Mouse (Mus musculus) common myeloid progenitor, adult 5-6 weeks (primary cell): Measurements from ENCODE around the gene Dag1. TPM values are rescaled to one million over a fixed set of nuclear protein-coding genes. Genes with fewer than 3 reads are reported as not detected.
"Not testable (repeated sequence)": the region's sequence is repeated elsewhere in the genome, so short reads cannot be mapped to it uniquely, and the experiment has no call there.

Experiments
- ATAC-seq: replicated peaks from 2 replicates; pipeline ENCODE4 v1.8.0; 2016; ENCODE audit warnings: low read depth, mild to moderate bottlenecking, moderate TSS enrichment, inconsistent platforms; ENCODE audit not compliant: poor library complexity, severe bottlenecking
- total RNA-seq: library from RNA; stranded (forward); fragments of 200-1000, 187-1606 nt; gene quantifications from 2 replicates; pipeline ENCODE4 v1.2.3, GENCODE M21; 2017

The Dag1 gene
- 7.7 and 10.9 TPM in 2 replicates for total RNA-seq

- ATAC-seq = peak; percentile 85
Observed at GRCm38 (mm10) chr9:108263690-108264190, at the start of gene Dag1. Gene Dag1 (minus strand): TSS chr9:108263958.

GRCm38 (mm10) chr9:108308141-108308540 is 44.4 kb upstream of the Dag1 start:
- no peak for ATAC-seq

- no peak for ATAC-seq
Observed at GRCm38 (mm10) chr9:108307021-108307807, 43.5 kb upstream of the Dag1 start.

DNA sequence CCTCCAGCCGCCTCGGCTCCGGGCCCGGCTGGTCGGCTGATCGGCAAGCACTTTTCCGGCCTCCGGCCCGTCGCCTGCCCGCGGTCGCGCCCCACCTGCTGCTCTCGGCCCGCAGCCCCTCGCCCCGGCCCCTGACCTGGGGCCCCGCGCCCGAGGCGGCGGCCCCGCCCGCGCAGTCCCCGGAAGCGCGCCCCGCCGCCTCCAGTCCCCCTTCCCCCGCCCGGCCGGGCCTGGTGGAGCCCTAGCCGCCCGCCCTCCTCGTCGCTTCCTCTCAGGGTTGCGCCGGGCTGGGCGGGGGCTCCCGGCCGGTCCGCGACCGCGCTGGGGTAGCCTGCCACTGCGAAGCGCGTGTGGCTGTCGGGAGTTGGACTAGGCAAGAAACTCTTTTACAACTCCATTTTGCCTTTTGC is 42.8 kb upstream of the Dag1 start:
- peak; percentile 53 for ATAC-seq

DNA sequence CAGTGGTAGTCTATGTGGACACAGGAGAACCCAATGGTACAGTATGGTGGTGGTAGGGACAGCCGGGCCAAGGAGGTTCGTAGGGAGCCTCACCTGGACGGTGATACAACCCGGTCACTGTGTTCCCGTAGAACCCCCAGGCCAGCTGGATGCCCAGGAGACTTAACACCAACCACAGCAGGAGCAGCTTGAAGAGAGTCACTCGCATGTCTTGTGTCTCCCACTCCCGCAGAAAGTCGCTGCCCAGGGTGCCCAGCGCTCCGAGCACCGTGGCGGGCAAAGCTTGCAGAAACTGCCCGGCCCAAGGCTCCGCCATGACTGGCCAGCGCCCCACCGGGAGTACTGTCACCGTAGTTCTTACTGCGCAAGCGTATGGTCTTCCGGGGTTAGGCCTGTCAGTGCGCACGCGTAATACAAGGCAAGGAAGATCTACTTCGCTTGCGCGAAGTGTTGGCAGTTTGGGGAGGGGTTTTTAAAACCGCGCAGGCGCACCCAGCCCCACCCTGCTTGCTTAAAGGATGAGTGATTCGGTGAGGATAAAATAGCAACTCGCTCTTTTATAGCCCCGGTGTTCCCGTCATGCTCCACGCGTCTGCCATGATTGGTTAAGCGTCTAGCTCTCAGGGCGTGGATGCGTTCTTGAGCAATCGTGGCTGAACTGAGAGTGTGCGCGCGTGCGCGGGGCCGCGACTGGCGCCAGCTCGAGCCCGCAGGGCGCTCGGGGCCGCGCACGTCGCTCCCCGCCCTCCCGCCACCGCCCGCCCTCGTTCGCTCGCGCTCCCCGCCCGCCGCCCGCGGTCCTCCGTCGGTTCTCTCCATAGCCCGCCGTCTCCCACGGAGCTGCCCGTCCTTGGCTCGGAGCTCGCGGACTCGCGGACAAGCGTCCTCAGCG is 42.1 kb upstream of the Dag1 start, which contains the start of the genes Rhoa and Tcta:
Gene Rhoa (plus strand): TSS at position 501 of the 892 bp plus-strand sequence.
Gene Tcta (minus strand): TSS at position 532 of the 892 bp plus-strand sequence.
- peak; percentile 96 for ATAC-seq

GRCm38 (mm10) chr9:108305170-108305569 is 41.4 kb upstream of the Dag1 start:
- ATAC-seq = no peak

DNA sequence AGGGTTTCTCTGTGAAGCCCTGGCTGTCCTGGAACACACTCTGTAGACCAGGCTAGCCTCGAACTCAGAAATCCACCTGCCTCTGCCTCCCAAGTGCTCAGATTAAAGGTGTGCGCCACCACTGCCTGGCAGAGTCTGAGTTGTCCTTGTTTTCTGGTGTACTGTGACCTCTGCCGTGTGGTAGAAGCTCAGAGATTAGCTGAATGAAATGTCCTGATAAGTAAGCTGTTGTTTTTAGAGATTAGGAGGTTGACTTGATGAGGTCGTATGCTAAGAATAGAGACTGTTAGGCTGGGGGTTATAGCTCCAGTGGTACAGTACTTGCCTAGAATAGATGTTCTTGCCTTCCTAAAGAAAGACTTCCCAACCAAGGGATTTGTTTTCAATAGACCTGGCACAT is 41.0 kb upstream of the Dag1 start:
- ATAC-seq = no peak

GRCm38 (mm10) chr9:108301853-108302252 is 38.1 kb upstream of the Dag1 start:
- ATAC-seq = no peak

DNA sequence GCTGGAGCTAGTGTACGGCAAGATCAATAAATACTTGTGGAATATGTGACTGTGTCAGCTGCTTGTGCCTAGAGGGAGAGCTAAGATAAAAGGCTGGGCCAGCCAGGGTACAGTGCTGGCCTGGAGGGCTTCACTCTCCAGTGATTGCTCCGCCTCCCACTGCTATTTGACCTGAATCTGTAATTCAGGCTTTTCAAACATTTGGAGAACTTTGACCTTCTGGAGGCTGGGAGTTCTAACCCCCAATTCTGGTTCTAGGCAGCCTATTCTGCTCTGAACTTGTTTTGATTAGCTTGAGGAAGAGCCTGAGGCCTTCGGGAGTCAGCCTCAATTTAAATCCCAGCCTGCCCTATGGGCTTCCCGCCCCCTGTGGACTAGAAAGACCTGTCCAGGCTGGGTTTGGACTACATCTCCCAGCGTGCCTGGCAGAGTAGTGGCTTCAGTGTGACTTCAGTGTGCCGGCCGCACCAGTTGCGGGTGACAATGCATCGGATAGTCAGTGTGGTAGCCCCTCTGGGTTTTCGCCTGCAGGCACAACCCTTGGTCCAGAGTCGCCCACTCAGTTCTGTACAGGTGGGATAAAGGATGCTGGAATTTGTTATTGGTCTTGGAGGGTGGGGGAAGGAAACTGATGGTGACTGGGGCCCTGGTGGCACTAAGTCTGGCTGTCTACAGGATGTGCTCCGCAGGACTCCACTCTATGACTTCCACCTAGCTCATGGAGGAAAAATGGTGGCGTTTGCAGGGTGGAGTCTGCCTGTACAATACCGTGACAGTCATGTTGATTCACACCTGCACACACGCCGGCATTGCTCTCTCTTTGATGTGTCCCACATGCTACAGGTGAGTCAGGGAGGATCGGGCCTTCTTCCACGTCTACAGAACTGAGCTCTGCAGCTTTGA is 32.9 kb upstream of the Dag1 start, which contains the start of gene Amt:
Gene Amt (plus strand): TSS at position 401 of the 903 bp plus-strand sequence.
- no peak for ATAC-seq

DNA sequence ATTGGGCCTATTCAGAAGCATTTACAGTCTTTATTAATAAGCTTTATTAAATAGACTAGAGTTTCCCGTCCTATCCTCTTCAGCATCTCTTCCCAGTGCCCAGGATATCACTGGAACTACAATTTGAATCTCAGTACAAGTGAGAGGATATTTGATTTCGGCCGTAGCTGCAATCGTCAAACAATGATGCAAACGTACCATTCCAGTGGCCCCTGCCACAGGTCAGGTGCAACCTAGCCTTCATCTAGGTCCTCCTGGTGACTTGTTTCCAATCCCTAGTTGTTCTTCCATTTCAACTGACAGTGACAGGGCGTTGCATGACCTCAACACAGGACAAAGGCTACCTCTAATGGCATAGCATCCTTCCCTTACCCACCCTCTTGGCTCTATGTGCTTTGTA is 27.0 kb upstream of the Dag1 start:
- ATAC-seq = no peak

- ATAC-seq = peak; percentile 100
Observed at GRCm38 (mm10) chr9:108290016-108290750, 26.4 kb upstream of the Dag1 start, which contains the start of gene Nicn1. Gene Nicn1 (plus strand): TSS chr9:108290429.

GRCm38 (mm10) chr9:108289347-108289746 is 25.6 kb upstream of the Dag1 start:
- no peak for ATAC-seq

DNA sequence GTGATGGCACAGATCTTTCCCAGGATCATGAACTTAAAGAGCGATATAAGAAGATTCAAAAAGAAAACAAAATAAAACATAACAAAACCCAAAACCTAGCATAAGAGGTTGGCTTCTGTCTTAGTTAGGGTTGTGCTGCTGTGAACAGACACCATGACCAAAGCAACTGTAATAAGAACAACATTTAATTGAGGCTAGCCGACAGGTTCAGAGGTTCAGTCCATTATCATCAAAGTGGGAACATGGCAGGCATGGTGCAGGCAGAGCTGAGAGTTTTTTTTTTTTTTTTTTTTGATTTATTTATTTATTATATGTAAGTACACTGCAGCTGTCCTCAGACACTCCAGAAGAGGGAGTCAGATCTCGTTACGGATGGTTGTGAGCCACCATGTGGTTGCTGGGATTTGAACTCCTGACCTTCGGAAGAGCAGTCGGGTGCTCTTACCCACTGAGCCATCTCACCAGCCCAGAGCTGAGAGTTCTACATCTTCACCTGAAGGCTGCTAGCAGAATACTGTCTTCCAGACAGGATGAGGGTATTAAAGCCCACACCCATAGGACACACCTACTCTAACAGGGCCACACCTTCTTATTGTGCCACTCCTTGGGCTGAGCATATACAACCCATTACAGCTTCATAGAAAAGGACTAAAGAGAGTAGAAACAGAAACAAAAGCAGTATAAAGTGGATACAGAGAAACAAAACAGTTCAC is 23.9 kb upstream of the Dag1 start:
- not testable (repeated sequence) for ATAC-seq

DNA sequence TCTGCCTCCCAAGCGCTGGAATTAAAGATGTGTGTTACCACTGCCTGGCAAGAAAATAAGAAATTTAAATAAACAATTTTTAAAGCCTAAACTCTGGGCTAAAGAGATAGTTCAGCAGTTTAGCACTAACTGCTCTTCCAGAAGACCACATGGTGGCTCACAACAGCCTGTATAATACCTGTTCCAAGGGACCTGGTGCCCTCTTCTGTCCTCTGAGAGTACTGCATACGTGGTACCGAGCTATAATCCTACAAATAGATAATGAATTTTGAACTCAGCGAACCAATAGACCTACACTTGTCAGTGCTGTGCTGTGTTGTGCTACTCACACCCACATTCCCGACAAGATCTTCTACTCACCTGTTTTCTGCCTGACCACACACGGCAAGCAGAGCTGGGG is 20.7 kb upstream of the Dag1 start:
- ATAC-seq = peak; percentile 100

- no peak for ATAC-seq
Observed at GRCm38 (mm10) chr9:108280071-108280828, 16.5 kb upstream of the Dag1 start.

DNA sequence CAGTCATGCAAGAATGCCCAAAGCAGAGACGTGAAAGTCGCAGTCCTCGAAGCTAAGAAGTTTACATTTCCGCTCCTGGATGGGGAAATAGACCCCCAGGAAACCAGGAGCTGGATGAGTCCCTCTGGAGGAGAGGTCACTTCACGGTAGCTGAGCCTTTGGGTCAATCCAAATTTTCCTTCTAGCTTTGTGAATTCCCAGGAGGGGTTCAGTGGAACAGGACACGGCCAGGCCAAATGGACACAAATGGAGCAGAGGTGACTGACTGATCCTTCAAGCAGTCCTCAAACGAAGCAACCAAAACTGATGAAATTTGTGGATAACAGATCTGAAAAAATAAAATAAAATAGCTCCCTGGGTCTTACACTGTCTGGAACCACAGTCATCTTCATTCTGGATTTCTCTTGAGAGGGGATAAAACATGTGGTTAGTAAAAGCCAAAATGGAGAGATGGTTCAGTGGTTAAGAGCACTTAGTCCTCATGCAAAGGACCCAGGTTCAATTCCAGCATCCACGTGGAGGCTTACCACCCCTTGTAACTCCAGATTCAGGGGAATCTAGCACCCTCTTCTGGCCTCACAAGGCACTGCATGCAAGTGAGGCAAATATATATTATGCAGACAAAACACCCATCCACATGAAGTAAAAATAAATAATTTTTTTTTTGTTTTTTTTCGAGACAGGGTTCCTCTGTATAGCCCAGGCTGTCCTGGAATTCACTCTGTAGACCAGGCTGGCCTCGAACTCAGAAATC is 15.1 kb upstream of the Dag1 start:
- ATAC-seq = peak; percentile 72; the same call in 1 of the 2 replicates

- ATAC-seq = no peak
Observed at GRCm38 (mm10) chr9:108275331-108275659, 11.5 kb upstream of the Dag1 start.
